Comparison of ENCODE assay signal across 36 mouse cellular contexts in the genomic region with DNA sequence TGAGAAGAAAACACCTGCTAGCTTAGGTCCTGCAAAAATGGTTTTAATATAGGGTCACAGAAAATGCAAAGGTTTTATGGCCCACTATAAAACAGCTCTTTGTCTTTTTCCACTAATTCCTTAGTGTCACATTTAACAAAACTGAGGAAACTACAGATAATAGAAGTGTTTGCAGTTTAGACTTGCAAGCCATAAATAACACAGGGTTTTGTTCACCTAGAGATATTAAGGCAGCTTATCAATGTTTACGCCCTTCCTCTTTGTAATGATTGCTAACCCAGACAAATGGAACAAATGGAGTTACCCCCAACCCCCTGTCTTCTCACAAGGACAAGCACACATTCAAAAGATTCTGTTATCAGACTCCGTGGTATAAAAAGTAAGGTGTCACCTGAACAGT. TPM values are rescaled to one million over a fixed set of nuclear protein-coding genes. Genes with fewer than 3 reads are reported as not detected.
"Had no signal": no experiment of that assay in that cellular context is flagged by ENCODE, and none has a peak within 500 bp of the region (broad histone marks: within the 10 kb centered on the region; RNA-seq: fewer than 3 reads in every experiment).

No protein-coding gene starts in this region.

- H3K9me3 ChIP-seq: heart, embryonic 12.5 days; hindbrain, embryonic 10.5 days; hindbrain, embryonic 12.5 days; limb, embryonic 13.5 days; limb, embryonic 15.5 days; liver, embryonic 13.5 days; liver, embryonic 15.5 days had no signal

- H3K27ac ChIP-seq: hindbrain, embryonic 10.5 days; hindbrain, embryonic 12.5 days; hindbrain, embryonic 14.5 days; layer of hippocampus, adult 2 months; left cerebral cortex, adult 2 months; limb, embryonic 13.5 days; limb, embryonic 15.5 days; liver, embryonic 13.5 days; liver, embryonic 15.5 days had no signal

- H3K9ac ChIP-seq: heart, embryonic 12.5 days; hindbrain, embryonic 12.5 days; hindbrain, embryonic 14.5 days; limb, embryonic 13.5 days; limb, embryonic 15.5 days; liver, embryonic 13.5 days; liver, embryonic 15.5 days; liver, postnatal 0 days had no signal

- H3K4me3 ChIP-seq: heart, embryonic 12.5 days; hindbrain, embryonic 10.5 days; hindbrain, embryonic 12.5 days; layer of hippocampus, adult 2 months; left cerebral cortex, adult 2 months; limb, embryonic 13.5 days; limb, embryonic 15.5 days; liver, embryonic 13.5 days; liver, embryonic 15.5 days had no signal

- DNase-seq: gastrocnemius, postnatal 25 days; heart, adult 18-20 months; heart, postnatal 10 days; heart, postnatal 4 days; kidney, adult 18-20 months; kidney, postnatal 10 days; kidney, postnatal 25 days; kidney, postnatal 4 days; liver, embryonic 13.5 days; liver, postnatal 0 days had no signal

- H3K27me3 ChIP-seq: heart, embryonic 12.5 days; hindbrain, embryonic 12.5 days; limb, embryonic 13.5 days; limb, embryonic 15.5 days; liver, embryonic 15.5 days had no signal

- ATAC-seq: hindbrain, embryonic 16.5 days; inflammation-experienced regulatory T-cells, adult 6 months; liver, postnatal 0 days had no signal

- H3K4me1 ChIP-seq: heart, embryonic 12.5 days; hindbrain, embryonic 10.5 days; hindbrain, embryonic 12.5 days; limb, embryonic 15.5 days; liver, embryonic 13.5 days; liver, embryonic 15.5 days had no signal

- H3K4me2 ChIP-seq: heart, embryonic 12.5 days; hindbrain, embryonic 12.5 days; hindbrain, embryonic 14.5 days; limb, embryonic 13.5 days; limb, embryonic 15.5 days; liver, embryonic 13.5 days; liver, embryonic 15.5 days had no signal

- H3K36me3 ChIP-seq: heart, embryonic 12.5 days; hindbrain, embryonic 10.5 days; hindbrain, embryonic 12.5 days; limb, embryonic 13.5 days; limb, embryonic 15.5 days; liver, embryonic 13.5 days; liver, embryonic 15.5 days had no signal

RNA-seq across cellular contexts. Expression of gene Nepn, which starts 2.4 kb away (rescaled TPM):
- total RNA-seq: granulocyte monocyte progenitor cell, adult 5-6 weeks; heart, postnatal 10 days; layer of hippocampus, adult 2 months; layer of hippocampus, postnatal 10 days; layer of hippocampus, postnatal 25 days; left cerebral cortex, adult 2 months; left cerebral cortex, postnatal 14 days; left cerebral cortex, postnatal 36 days; liver, adult 2 months had no signal
- polyA plus RNA-seq: heart, embryonic 12.5 days; heart, embryonic 14.5 days; heart, embryonic 16.5 days; hindbrain, embryonic 10.5 days; hindbrain, embryonic 12.5 days; hindbrain, embryonic 14.5 days; hindbrain, embryonic 16.5 days; inflammation-experienced regulatory T-cells, adult 6 months; kidney, embryonic 14.5 days; limb, embryonic 11.5 days; limb, embryonic 15.5 days; liver, adult 2 months; liver, embryonic 13.5 days; liver, embryonic 15.5 days; liver, postnatal 0 days had no signal

RNA-seq across cellular contexts. Expression of gene Gm26741, which starts 32.6 kb away (rescaled TPM):
- total RNA-seq: gastrocnemius, adult 18-20 months; gastrocnemius, adult 8-10 months; gastrocnemius, postnatal 25 days; gastrocnemius, postnatal 4 days; granulocyte monocyte progenitor cell, adult 5-6 weeks; heart, adult 18-20 months; heart, postnatal 10 days; heart, postnatal 25 days; heart, postnatal 4 days; layer of hippocampus, adult 2 months; layer of hippocampus, postnatal 10 days; layer of hippocampus, postnatal 25 days; left cerebral cortex, adult 2 months; left cerebral cortex, postnatal 14 days; left cerebral cortex, postnatal 36 days; liver, adult 2 months had no signal
- polyA plus RNA-seq: heart, embryonic 12.5 days; heart, embryonic 14.5 days; heart, embryonic 16.5 days; hindbrain, embryonic 10.5 days; hindbrain, embryonic 12.5 days; hindbrain, embryonic 14.5 days; hindbrain, embryonic 16.5 days; inflammation-experienced regulatory T-cells, adult 6 months; kidney, embryonic 14.5 days; kidney, embryonic 16.5 days; limb, embryonic 11.5 days; limb, embryonic 13.5 days; limb, embryonic 15.5 days; liver, adult 2 months; liver, embryonic 13.5 days; liver, embryonic 15.5 days; liver, postnatal 0 days had no signal
